Mouse (Mus musculus) forebrain, embryonic 13.5 days (tissue): ENCODE measurements around the gene Ecpas. TPM values are rescaled to one million over a fixed set of nuclear protein-coding genes. Genes with fewer than 3 reads are reported as not detected.

Source experiments
- ATAC-seq: fragments of 200-750 bp; cut with Nextera tagmentation; 2 replicates; pipeline ENCODE4 v1.8.0; 2017
- H3K27ac ChIP-seq: fragments of 300-500 bp; sonication (generic); 2 replicates; pipeline ENCODE4 v1.5.1; 2015; ENCODE audit warnings: inconsistent platforms, mild to moderate bottlenecking, moderate library complexity
- H3K27me3 ChIP-seq: fragments of 300-500 bp; sonication (generic); 2 replicates; pipeline ENCODE4 v1.6.1; 2015; ENCODE audit warnings: mild to moderate bottlenecking, inconsistent platforms
- H3K36me3 ChIP-seq: fragments of 300-500 bp; sonication (generic); 2 replicates; pipeline ENCODE4 v1.6.1; 2015; ENCODE audit warnings: mild to moderate bottlenecking, inconsistent platforms; ENCODE audit not compliant: poor library complexity, severe bottlenecking
- H3K4me1 ChIP-seq: fragments of 300-500 bp; sonication (generic); 2 replicates; pipeline ENCODE4 v1.6.1; 2015; ENCODE audit warnings: inconsistent platforms
- H3K4me2 ChIP-seq: fragments of 300-500 bp; sonication (generic); 2 replicates; pipeline ENCODE4 v1.6.1; 2015; ENCODE audit warnings: inconsistent platforms, mild to moderate bottlenecking, moderate library complexity
- H3K4me3 ChIP-seq: fragments of 300-500 bp; sonication (generic); 2 replicates; pipeline ENCODE4 v1.5.1; 2015; ENCODE audit warnings: mild to moderate bottlenecking, inconsistent platforms
- H3K9ac ChIP-seq: fragments of 300-500 bp; sonication (generic); 2 replicates; pipeline ENCODE4 v1.6.1; 2015; ENCODE audit warnings: mild to moderate bottlenecking, inconsistent platforms
- H3K9me3 ChIP-seq: fragments of 300-500 bp; sonication (generic); replicated peaks from 2 replicates; pipeline ENCODE4 v1.6.1; 2016; ENCODE audit warnings: inconsistent platforms
- WGBS: fragments of 180-500 bp; shearing (Covaris S2); methylation state at CpG from one replicate; pipeline ENCODE4 v1.1.7; 2015; 5-methylcytosine and 5-hydroxymethylcytosine counted together
- polyA plus RNA-seq: library from polyadenylated mRNA; unstranded; fragments of >200 nt; fragmentation: Nextera tagmentation; extraction: Ambion mirVana; gene quantifications from 2 replicates; pipeline ENCODE4 v1.2.1, GENCODE M21; 2015

Ecpas gene
- polyA plus RNA-seq, 1 experiment from 2014 or later, result 24.7 TPM

DNA sequence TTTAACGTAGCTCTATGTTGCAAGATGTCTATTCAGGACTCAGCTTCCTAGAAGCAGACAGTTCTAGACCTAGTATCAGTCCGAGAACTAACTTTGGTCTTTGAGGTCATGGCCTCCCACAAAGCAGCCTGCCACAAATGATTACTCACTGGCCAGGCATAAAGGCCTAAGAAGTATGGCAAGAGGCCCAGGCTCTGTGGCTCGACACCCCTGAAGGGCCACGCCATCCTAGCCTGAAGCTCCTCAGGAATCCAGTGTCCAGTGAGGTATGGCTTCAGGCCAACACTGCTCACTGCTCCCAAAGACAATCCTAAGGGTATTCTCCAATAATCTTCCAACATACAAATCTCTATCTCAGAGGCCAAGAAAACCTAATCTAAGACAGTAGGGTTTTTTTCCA, 86.6 kb downstream of the Ecpas start:
- Histone ChIP-seq H3K4me1 (no peaks in the 10 kb centered on the region), H3K4me3 (no peak overlapping the region), H3K27me3 (no peaks in the 10 kb centered on the region), H3K36me3 (peaks cover 52% of the 10 kb centered on the region), H3K9me3 (no peaks in the 10 kb centered on the region), H3K9ac (no peak overlapping the region), H3K4me2 (no peak overlapping the region), H3K27ac (no peak overlapping the region)
- 84% methylated on average over 4 of the region's 4 CpGs for WGBS
- no peak for ATAC-seq

DNA sequence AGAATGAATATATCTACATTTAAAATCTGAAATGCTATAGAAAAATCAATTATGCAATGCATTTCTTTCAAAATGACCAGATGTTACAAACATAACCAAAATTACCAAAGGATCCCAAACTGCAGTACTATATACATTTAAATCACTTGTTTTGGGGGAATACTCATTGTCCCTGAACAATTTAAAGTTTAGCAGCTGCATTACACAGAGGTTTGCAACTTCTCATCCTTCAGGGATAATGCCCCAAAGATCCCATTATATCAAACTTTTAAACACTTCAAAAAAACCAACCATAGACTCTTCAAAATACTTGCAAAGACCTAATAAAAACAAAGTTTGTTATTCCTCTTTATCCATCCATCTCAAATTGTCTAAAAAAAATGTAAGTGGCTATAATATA, 124.9 kb downstream of the Ecpas start, which contains the start of gene Olfr267:
Gene Olfr267 (minus strand): TSS at position 101 of the 400 bp plus-strand sequence.
- Histone ChIP-seq H3K9ac (no peak within 1 kb of the TSS), H3K4me1 (no peaks in the 10 kb centered on the region), H3K27ac (no peak within 1 kb of the TSS), H3K4me2 (no peak within 1 kb of the TSS), H3K9me3 (no peaks in the 10 kb centered on the region), H3K27me3 (no peaks in the 10 kb centered on the region), H3K36me3 (no peaks in the 10 kb centered on the region), H3K4me3 (no peak within 1 kb of the TSS)
- ATAC-seq, result no peak

DNA sequence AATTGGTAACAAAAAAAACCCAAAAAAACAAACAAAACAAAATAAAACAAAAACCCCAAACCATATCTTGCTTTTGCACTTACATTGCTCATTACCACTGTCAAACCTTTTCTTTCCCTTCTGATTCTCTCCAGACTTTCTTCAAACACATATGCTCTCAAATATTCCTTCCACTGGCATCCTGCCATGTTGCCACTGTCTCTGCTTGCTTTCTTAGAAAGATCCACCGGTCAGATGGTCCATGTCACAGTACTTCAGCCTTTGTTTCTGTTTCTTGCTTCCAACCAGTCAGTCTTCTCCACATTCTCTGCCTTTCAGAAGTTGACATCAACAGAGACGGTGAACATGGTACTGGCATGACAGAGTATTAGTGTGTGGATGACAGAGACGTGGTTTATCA, 125.9 kb downstream of the Ecpas start:
- Histone ChIP-seq H3K9me3 (no peaks in the 10 kb centered on the region), H3K27ac (no peak overlapping the region), H3K4me1 (no peaks in the 10 kb centered on the region), H3K27me3 (no peaks in the 10 kb centered on the region), H3K4me2 (no peak overlapping the region), H3K4me3 (no peak overlapping the region), H3K9ac (no peak overlapping the region), H3K36me3 (no peaks in the 10 kb centered on the region)
- WGBS, result 73% methylated on average over 3 of the region's 3 CpGs
- ATAC-seq, result no peak

DNA sequence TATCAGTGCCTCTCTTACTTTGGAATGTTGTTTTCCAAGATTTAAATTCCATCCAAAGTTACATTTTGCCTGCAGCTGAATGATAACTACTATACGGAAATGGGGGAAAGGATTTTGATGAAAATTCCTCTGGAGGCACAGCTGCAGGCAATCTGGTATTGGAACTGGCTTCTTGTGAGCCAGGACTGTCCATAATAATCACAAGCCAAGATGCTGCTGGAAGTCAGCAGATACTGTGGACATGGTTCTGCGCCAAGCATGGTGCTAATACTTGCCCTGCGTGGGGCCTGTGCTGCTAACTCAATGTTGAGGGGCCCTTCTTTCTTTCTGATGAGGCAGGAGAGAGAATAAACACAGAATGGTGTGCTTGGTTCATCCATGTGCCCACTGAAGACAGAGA, 149.1 kb downstream of the Ecpas start:
- Histone ChIP-seq H3K4me2 (no peak overlapping the region), H3K4me3 (no peak overlapping the region), H3K27ac (no peak overlapping the region), H3K9ac (no peak overlapping the region), H3K9me3 (no peaks in the 10 kb centered on the region), H3K36me3 (no peaks in the 10 kb centered on the region), H3K4me1 (no peaks in the 10 kb centered on the region), H3K27me3 (no peaks in the 10 kb centered on the region)
- WGBS, result 86% methylated on average over 3 of the region's 3 CpGs
- ATAC-seq, result no peak

DNA sequence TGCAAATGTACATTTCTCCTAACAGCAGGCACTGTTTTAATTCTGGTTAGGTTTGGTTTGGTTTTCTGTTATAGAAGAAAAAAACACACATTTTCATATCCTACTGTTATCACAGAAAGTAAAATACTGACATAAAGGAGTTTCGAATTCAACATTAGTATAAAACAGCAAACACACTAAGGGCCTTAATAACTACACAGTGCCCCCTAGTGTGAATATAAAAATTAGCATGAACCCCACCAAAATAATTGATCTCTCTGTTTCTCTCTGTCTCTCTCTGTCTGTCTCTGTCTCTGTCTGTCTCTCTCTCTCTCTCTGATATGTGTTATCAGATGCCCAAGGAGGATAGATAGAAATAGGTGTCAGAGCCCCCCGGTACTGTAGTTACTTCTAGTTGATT, 163.0 kb downstream of the Ecpas start:
- no peak overlapping the region; the same call in 1 of the 2 replicates for H3K4me2 ChIP-seq
- no peak overlapping the region for H3K9ac ChIP-seq
- H3K4me3 ChIP-seq, result no peak overlapping the region
- H3K9me3 ChIP-seq, result no peaks in the 10 kb centered on the region
- no peak overlapping the region for H3K27ac ChIP-seq
- no peak for ATAC-seq
- no peaks in the 10 kb centered on the region for H3K27me3 ChIP-seq
- H3K36me3 ChIP-seq, result no peaks in the 10 kb centered on the region
- WGBS, result 72% methylated on average over 2 of the region's 2 CpGs
- 0 out of 2 replicates have a peak, but pooled peaks cover 4% of the 10 kb centered on the region for H3K4me1 ChIP-seq

DNA sequence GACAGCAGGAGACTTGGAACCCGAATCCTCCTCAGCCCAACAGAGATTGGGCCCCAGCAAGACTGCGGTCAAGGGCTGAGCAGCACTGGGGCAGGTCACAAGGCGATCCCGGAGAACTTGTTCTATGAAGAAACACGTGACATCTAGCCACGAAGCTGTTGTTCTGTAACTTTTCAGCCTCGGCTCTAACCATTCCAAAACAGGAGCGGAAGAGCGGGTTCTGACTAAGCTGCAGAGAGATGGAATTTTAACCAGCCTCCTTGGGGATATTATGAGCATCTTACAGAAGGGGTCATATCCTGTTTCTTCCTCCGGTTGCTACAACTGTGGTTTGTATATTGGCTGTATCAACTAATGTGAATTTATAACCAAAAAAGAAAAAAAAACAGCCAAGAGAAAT, 163.4 kb downstream of the Ecpas start:
- no peaks in the 10 kb centered on the region for H3K9me3 ChIP-seq
- peak overlapping the region; percentile 23; the same call in 1 of the 2 replicates for H3K4me2 ChIP-seq
- H3K9ac ChIP-seq, result no peak overlapping the region
- WGBS, result 27% methylated on average over 10 of the region's 10 CpGs
- no peak overlapping the region for H3K4me3 ChIP-seq
- no peak for ATAC-seq
- H3K4me1 ChIP-seq, result 0 out of 2 replicates have a peak, but pooled peaks cover 4% of the 10 kb centered on the region
- H3K36me3 ChIP-seq, result no peaks in the 10 kb centered on the region
- no peak overlapping the region for H3K27ac ChIP-seq
- no peaks in the 10 kb centered on the region for H3K27me3 ChIP-seq

Other genes starting within 250 kb of the Ecpas start
- gene Olfr267, start 125.0 kb downstream of the Ecpas start, polyA plus RNA-seq, result 0.09 TPM in 1 of 2 replicates, not detected in the other
- 0.34 and 0.55 TPM in 2 replicates for gene Zkscan16, start 30.9 kb upstream of the Ecpas start, polyA plus RNA-seq
- 6.3 and 6.8 TPM in 2 replicates for gene Ptgr1, start 74.4 kb upstream of the Ecpas start, polyA plus RNA-seq
- gene Dnajc25, start 82.3 kb upstream of the Ecpas start, polyA plus RNA-seq, result 4.2 and 5.9 TPM in 2 replicates
- gene Gm20503, start 90.5 kb upstream of the Ecpas start, polyA plus RNA-seq, result 7.7 and 8.7 TPM in 2 replicates
- gene Gng10, start 122.3 kb upstream of the Ecpas start, polyA plus RNA-seq, result 149 and 156 TPM in 2 replicates
- gene AI481877, start 226.2 kb upstream of the Ecpas start, polyA plus RNA-seq, result not detected in 2 replicates